Mouse (Mus musculus) C2C12 (cell line): ENCODE data around the gene Zfp385c. TPM values are rescaled to one million over a fixed set of nuclear protein-coding genes. Genes with fewer than 3 reads are reported as not detected.

ENCODE experiments used
- H3K27me3 ChIP-seq: one replicate; pipeline ENCODE4 v1.6.1; 2011; ENCODE audit not compliant: control insufficient read depth, insufficient read depth, insufficient read length
- H3K36me3 ChIP-seq: one replicate; pipeline ENCODE4 v1.6.1; 2011; ENCODE audit not compliant: control insufficient read depth, insufficient read depth
- H3K4me3 ChIP-seq: one replicate; pipeline ENCODE4 v1.5.1; 2011; ENCODE audit warnings: mild to moderate bottlenecking, control low read depth; ENCODE audit not compliant: poor library complexity, insufficient read depth, severe bottlenecking
- H3K79me2 ChIP-seq: one replicate; pipeline ENCODE4 v1.6.1; 2011; ENCODE audit not compliant: control insufficient read depth, insufficient read depth
- H3K79me3 ChIP-seq: one replicate; pipeline ENCODE4 v1.6.1; 2011; ENCODE audit warnings: low read depth, control low read depth
- H3ac ChIP-seq: one replicate; pipeline ENCODE3; 2011; ENCODE audit warnings: low read depth; ENCODE audit not compliant: control insufficient read depth, insufficient read length
- CEBPB ChIP-seq: IDR thresholded peaks from one replicate; pipeline ENCODE4 v1.6.1; 2011; ENCODE audit warnings: low read depth, mild to moderate bottlenecking, control low read depth, moderate library complexity
- CTCF ChIP-seq: IDR thresholded peaks from one replicate; pipeline ENCODE4 v1.5.1; 2011; ENCODE audit not compliant: control insufficient read depth, insufficient read depth, insufficient read length
- FOSL1 ChIP-seq: IDR thresholded peaks from one replicate; pipeline ENCODE4 v1.8.0; 2011; ENCODE audit warnings: mild to moderate bottlenecking, low read length; ENCODE audit not compliant: poor library complexity, insufficient read depth, severe bottlenecking
- MAX ChIP-seq: IDR thresholded peaks from one replicate; pipeline ENCODE4 v1.6.1; 2011; ENCODE audit warnings: mild to moderate bottlenecking, control low read depth
- MYOD1 ChIP-seq: IDR thresholded peaks from one replicate; pipeline ENCODE4 v1.6.1; 2011; ENCODE audit warnings: low read depth; ENCODE audit not compliant: control insufficient read depth, insufficient read length
- MYOG ChIP-seq: IDR thresholded peaks from one replicate; pipeline ENCODE4 v1.6.1; 2011; ENCODE audit not compliant: control insufficient read depth, insufficient read length; ENCODE audit errors: extremely low read depth
- USF1 ChIP-seq: IDR thresholded peaks from one replicate; pipeline ENCODE4 v1.6.1; 2011; ENCODE audit warnings: low read depth, mild to moderate bottlenecking, control low read depth, moderate library complexity
- polyA plus RNA-seq: library from polyadenylated mRNA; unstranded; fragments of >200 nt; fragmentation: generic; extraction: Trizol; gene quantifications from one replicate; pipeline ENCODE4 v1.2.1, GENCODE M21; 2012; ENCODE audit warnings: missing spikeins

Gene Zfp385c
- polyA plus RNA-seq, 1 experiment, result not detected

GRCm38 (mm10) chr11:100736746-100737080 lies 44.5 kb upstream of the Zfp385c start:
- H3K79me3 ChIP-seq, result peaks cover 58% of the 10 kb centered on the region
- H3K79me2 ChIP-seq, result peaks cover 64% of the 10 kb centered on the region
- TF ChIP-seq USF1 (no peak), CTCF (no peak), FOSL1 (no peak), MYOD1 (no peak), MYOG (no peak), CEBPB (no peak), MAX (no peak)
- H3K27me3 ChIP-seq, result no peaks in the 10 kb centered on the region
- peaks cover 21% of the 10 kb centered on the region for H3K36me3 ChIP-seq
- no peak overlapping the region for H3ac ChIP-seq
- H3K4me3 ChIP-seq, result peak overlapping the region; percentile 99

GRCm38 (mm10) chr11:100735954-100736745 lies 43.9 kb upstream of the Zfp385c start:
- Histone ChIP-seq H3K27me3 (no peaks in the 10 kb centered on the region), H3K79me3 (peaks cover 62% of the 10 kb centered on the region), H3K4me3 (no peak overlapping the region), H3K36me3 (peaks cover 21% of the 10 kb centered on the region), H3ac (no peak overlapping the region), H3K79me2 (peaks cover 70% of the 10 kb centered on the region)
- no peak for TF ChIP-seq FOSL1

- peaks cover 78% of the 10 kb centered on the region for H3K79me2 ChIP-seq
- peaks cover 21% of the 10 kb centered on the region for H3K36me3 ChIP-seq
- no peak overlapping the region for H3ac ChIP-seq
- H3K4me3 ChIP-seq, result no peak overlapping the region
- H3K27me3 ChIP-seq, result no peaks in the 10 kb centered on the region
- H3K79me3 ChIP-seq, result peaks cover 70% of the 10 kb centered on the region
- TF ChIP-seq MYOG (no peak), CTCF (no peak), CEBPB (no peak), USF1 (no peak), FOSL1 (no peak), MYOD1 (no peak)
Measured at GRCm38 (mm10) chr11:100735134-100735865, 43.0 kb upstream of the Zfp385c start.

- H3ac ChIP-seq, result no peak overlapping the region
- H3K79me2 ChIP-seq, result peaks cover 100% of the 10 kb centered on the region
- H3K36me3 ChIP-seq, result peaks cover 44% of the 10 kb centered on the region
- no peaks in the 10 kb centered on the region for H3K27me3 ChIP-seq
- TF ChIP-seq MAX, result no peak
- no peak for TF ChIP-seq MYOD1
- TF ChIP-seq CTCF, result no peak
- TF ChIP-seq FOSL1, result no peak
- TF ChIP-seq CEBPB, result no peak
- no peak for TF ChIP-seq MYOG
- no peak for TF ChIP-seq USF1
- H3K79me3 ChIP-seq, result peaks cover 72% of the 10 kb centered on the region
- no peak overlapping the region for H3K4me3 ChIP-seq
Measured at GRCm38 (mm10) chr11:100730477-100731205, 38.4 kb upstream of the Zfp385c start.

- no peak for TF ChIP-seq MYOD1
- no peak for TF ChIP-seq CEBPB
- no peak for TF ChIP-seq USF1
- TF ChIP-seq FOSL1, result no peak
- no peak overlapping the region for H3K4me3 ChIP-seq
- H3K27me3 ChIP-seq, result no peaks in the 10 kb centered on the region
- peaks cover 42% of the 10 kb centered on the region for H3K36me3 ChIP-seq
- peaks cover 100% of the 10 kb centered on the region for H3K79me2 ChIP-seq
- H3K79me3 ChIP-seq, result peaks cover 70% of the 10 kb centered on the region
- no peak overlapping the region for H3ac ChIP-seq
Measured at GRCm38 (mm10) chr11:100729976-100730375, 37.7 kb upstream of the Zfp385c start.

- peaks cover 66% of the 10 kb centered on the region for H3K79me3 ChIP-seq
- no peak for TF ChIP-seq FOSL1
- TF ChIP-seq MYOG, result no peak
- TF ChIP-seq CEBPB, result no peak
- TF ChIP-seq USF1, result no peak
- no peak for TF ChIP-seq MAX
- H3K36me3 ChIP-seq, result peaks cover 41% of the 10 kb centered on the region
- no peak overlapping the region for H3ac ChIP-seq
- no peaks in the 10 kb centered on the region for H3K27me3 ChIP-seq
- no peak overlapping the region for H3K4me3 ChIP-seq
- peaks cover 100% of the 10 kb centered on the region for H3K79me2 ChIP-seq
Measured at GRCm38 (mm10) chr11:100728601-100729000, 36.3 kb upstream of the Zfp385c start.
